29 mouse cellular contexts compared by ENCODE assay signal in the genomic region with DNA sequence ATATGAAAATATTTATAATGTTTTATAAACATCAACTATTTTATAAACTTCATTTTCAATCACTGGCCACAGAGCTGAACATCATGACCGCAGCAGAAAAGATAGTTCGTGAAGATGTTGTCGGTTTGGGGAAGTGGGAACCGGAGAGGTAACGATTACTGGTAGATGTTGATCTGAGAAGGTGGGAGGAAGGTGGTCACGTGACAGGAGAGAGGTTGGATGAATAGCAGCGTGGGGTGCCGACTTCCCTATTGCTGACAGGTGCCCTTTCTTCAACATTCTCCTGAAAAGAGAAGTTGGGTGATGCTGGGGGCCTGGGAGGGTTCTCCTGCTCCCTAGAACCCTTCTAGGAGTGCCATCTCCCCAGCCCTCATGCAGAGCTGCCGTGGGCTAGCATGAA. TPM values are rescaled to one million over a fixed set of nuclear protein-coding genes. Genes with fewer than 3 reads are reported as not detected.
DNase-seq lines count a peak whose midpoint lies in the region; ATAC-seq and TF ChIP-seq lines count a peak whose summit lies in the region.
"Had no signal": no experiment of that assay in that cellular context is flagged by ENCODE, and none has a peak within 500 bp of the region (broad histone marks: within the 10 kb centered on the region; RNA-seq: fewer than 3 reads in every experiment).

No protein-coding gene starts in this region.

- no peaks in the 10 kb centered on the region for H3K79me2 ChIP-seq in C2C12 (ENCODE audit: control insufficient read depth, insufficient read depth)

- H3K4me3 ChIP-seq in gastrocnemius, adult 2 months, result no peak overlapping the region
- H3K4me3 ChIP-seq in C2C12 (ENCODE audit: insufficient read depth, poor library complexity, severe bottlenecking), result no peak overlapping the region
- H3K4me3 ChIP-seq in spleen, adult 2 months (ENCODE audit: extremely low read depth, insufficient read depth, insufficient read length), result no peak overlapping the region
- no peak overlapping the region for H3K4me3 ChIP-seq in forebrain, embryonic 11.5 days (ENCODE audit: low read depth, low read length)
- H3K4me3 ChIP-seq: embryonic facial prominence, embryonic 10.5 days; embryonic facial prominence, embryonic 15.5 days; forebrain, embryonic 13.5 days; heart, adult 2 months; heart, embryonic 13.5 days; hindbrain, embryonic 10.5 days; hindbrain, embryonic 15.5 days; limb, embryonic 12.5 days had no signal

- TF ChIP-seq CTCF in gastrocnemius, adult 2 months (IDR thresholded peaks at IDR 0.05), result no peak
- TF ChIP-seq CTCF in C2C12 (IDR thresholded peaks at IDR 0.05; ENCODE audit: control insufficient read depth, insufficient read depth, insufficient read length), result no peak
- TF ChIP-seq CTCF in spleen, adult 2 months (IDR thresholded peaks at IDR 0.05; ENCODE audit: extremely low read depth, insufficient read depth, insufficient read length, insufficient replicate concordance), result no peak

- no peaks in the 10 kb centered on the region for H3K9me3 ChIP-seq in forebrain, embryonic 11.5 days (ENCODE audit: control insufficient read depth, low read length)
- H3K9me3 ChIP-seq: embryonic facial prominence, embryonic 10.5 days; embryonic facial prominence, embryonic 15.5 days; hindbrain, embryonic 10.5 days; hindbrain, embryonic 15.5 days had no signal

- peak; percentile 78 for ATAC-seq in granulocyte monocyte progenitor cell, adult 5-6 weeks (replicated peaks; ENCODE audit: poor library complexity, severe bottlenecking)
- ATAC-seq in forebrain, embryonic 11.5 days (replicated peaks; ENCODE audit: low FRiP score), result no peak
- ATAC-seq: CD4-positive, CD25-positive, alpha-beta regulatory T cell, adult 4 months; forebrain, embryonic 13.5 days; inflammation-experienced regulatory T-cells, adult 6 months had no signal

- no peaks in the 10 kb centered on the region for H3K79me3 ChIP-seq in C2C12 (ENCODE audit: low read depth)

- no peak overlapping the region for H3K4me2 ChIP-seq in forebrain, embryonic 11.5 days (ENCODE audit: low read depth, low read length, severe bottlenecking)
- H3K4me2 ChIP-seq: embryonic facial prominence, embryonic 15.5 days; forebrain, embryonic 13.5 days; heart, embryonic 13.5 days; hindbrain, embryonic 15.5 days; limb, embryonic 12.5 days had no signal

- WGBS in spleen, adult 2 months, result 16% methylated on average over 9 of the region's 9 CpGs
- WGBS in forebrain, embryonic 11.5 days, result 87% methylated on average over 9 of the region's 9 CpGs

- H3K27me3 ChIP-seq in C2C12 (ENCODE audit: control insufficient read depth, insufficient read depth, insufficient read length), result no peaks in the 10 kb centered on the region
- H3K27me3 ChIP-seq in spleen, adult 2 months (ENCODE audit: control insufficient read depth, insufficient read depth, low read length), result no peaks in the 10 kb centered on the region
- no peaks in the 10 kb centered on the region for H3K27me3 ChIP-seq in forebrain, embryonic 11.5 days (ENCODE audit: control insufficient read depth, insufficient read depth, low read length)
- H3K27me3 ChIP-seq: embryonic facial prominence, embryonic 15.5 days; forebrain, embryonic 13.5 days; heart, embryonic 13.5 days; hindbrain, embryonic 15.5 days; limb, embryonic 12.5 days had no signal

- no peak overlapping the region for H3K9ac ChIP-seq in forebrain, embryonic 11.5 days (ENCODE audit: low read length)
- H3K9ac ChIP-seq: embryonic facial prominence, embryonic 15.5 days; forebrain, embryonic 13.5 days; heart, embryonic 13.5 days; hindbrain, embryonic 15.5 days; limb, embryonic 12.5 days had no signal

- intact Hi-C loops in gastrocnemius, adult 2 months (cut with DNase I), result no loop called here
- intact Hi-C loops in gastrocnemius, postnatal 14 days (cut with DNase I; ENCODE audit: low total_unique reads), result no loop called here

- no peaks in the 10 kb centered on the region for H3K36me3 ChIP-seq in C2C12 (ENCODE audit: control insufficient read depth, insufficient read depth)
- no peaks in the 10 kb centered on the region for H3K36me3 ChIP-seq in spleen, adult 2 months (ENCODE audit: control insufficient read depth, insufficient read depth, low read length)
- H3K36me3 ChIP-seq in forebrain, embryonic 11.5 days (ENCODE audit: control insufficient read depth, insufficient read depth, low read length), result no peaks in the 10 kb centered on the region
- H3K36me3 ChIP-seq: embryonic facial prominence, embryonic 10.5 days; embryonic facial prominence, embryonic 15.5 days; heart, embryonic 13.5 days; hindbrain, embryonic 10.5 days; hindbrain, embryonic 15.5 days; limb, embryonic 12.5 days had no signal

- no peak overlapping the region for H3ac ChIP-seq in C2C12 (ENCODE audit: control insufficient read depth, insufficient read length, low read depth)

- TF ChIP-seq POLR2A in spleen, adult 2 months (IDR thresholded peaks at IDR 0.05; ENCODE audit: low read depth, low read length), result no peak

- DNase-seq in gastrocnemius, adult 2 months, result peak; percentile 9
- DNase-seq in gastrocnemius, postnatal 14 days, result no peak
- peak; percentile 38 to 41 for DNase-seq in spleen, adult 2 months (ENCODE audit: low read depth in 1 of 2, low spot score in 2 of 2)
- DNase-seq in layer of hippocampus, postnatal 36 days, result no peak
- no peak for DNase-seq in forebrain, embryonic 11.5 days (ENCODE audit: low spot score)
- no peak for DNase-seq in adrenal gland, adult (ENCODE audit: inconsistent age in 2 of 2, low spot score in 1 of 2)
- DNase-seq: adrenal gland, postnatal 10 days; cerebellum, adult 9-11 months; gastrocnemius, postnatal 36 days; heart, adult 2 months; heart, postnatal 10 days; kidney, adult 11 months; kidney, postnatal 14 days; layer of hippocampus, adult 9-11 months; lung, postnatal 4 days; midbrain, embryonic 14.5 days; right cerebral cortex, adult 18-20 months; thymus, postnatal 25 days had no signal

- peaks cover 2% of the 10 kb centered on the region; the same call in 1 of the 2 replicates for H3K4me1 ChIP-seq in spleen, adult 2 months (ENCODE audit: control insufficient read depth, insufficient read depth, insufficient read length)
- no peaks in the 10 kb centered on the region for H3K4me1 ChIP-seq in forebrain, embryonic 11.5 days (replicated peaks; ENCODE audit: control insufficient read depth, insufficient read depth, low read length)
- H3K4me1 ChIP-seq: forebrain, embryonic 13.5 days; hindbrain, embryonic 10.5 days; hindbrain, embryonic 15.5 days; limb, embryonic 12.5 days had no signal

- H3K27ac ChIP-seq in gastrocnemius, adult 2 months, result no peak overlapping the region
- no peak overlapping the region for H3K27ac ChIP-seq in spleen, adult 2 months (ENCODE audit: insufficient read depth, low read length)
- H3K27ac ChIP-seq in forebrain, embryonic 11.5 days (ENCODE audit: low read depth, low read length), result no peak overlapping the region
- H3K27ac ChIP-seq: embryonic facial prominence, embryonic 10.5 days; embryonic facial prominence, embryonic 15.5 days; forebrain, embryonic 13.5 days; heart, adult 2 months; heart, embryonic 13.5 days; hindbrain, embryonic 10.5 days; hindbrain, embryonic 15.5 days; limb, embryonic 12.5 days had no signal

TF ChIP-seq in C2C12, 6 proteins besides CTCF, POLR2A, EP300 and RAD21:
- TF ChIP-seq MYOD1 (IDR thresholded peaks at IDR 0.05; ENCODE audit: control insufficient read depth, insufficient read length, low read depth) (no peak), MAX (IDR thresholded peaks at IDR 0.05) (no peak), USF1 (IDR thresholded peaks at IDR 0.05; ENCODE audit: low read depth) (peak; percentile 17), CEBPB (IDR thresholded peaks at IDR 0.05; ENCODE audit: low read depth) (no peak), MYOG (IDR thresholded peaks at IDR 0.05; ENCODE audit: control insufficient read depth, extremely low read depth, insufficient read length) (no peak), FOSL1 (IDR thresholded peaks at IDR 0.05; ENCODE audit: insufficient read depth, low read length, poor library complexity, severe bottlenecking) (no peak)

RNA-seq across cellular contexts. Expression of gene Map3k14, which starts 37.3 kb away (rescaled TPM):
- total RNA-seq in gastrocnemius, adult 2 months (2021), result 1 to 10 TPM; 4.1 to 4.2 TPM
- 1 to 10 TPM; 2.2 to 2.3 TPM for total RNA-seq in gastrocnemius, postnatal 14 days (2021)
- polyA plus RNA-seq in C2C12 (2012; fragmentation: generic; extraction: Trizol), result 9.7 TPM
- total RNA-seq in granulocyte monocyte progenitor cell, adult 5-6 weeks (2014; fragmentation: Nextera tagmentation), result 10.9 and 16.7 TPM in 2 replicates
- total RNA-seq in granulocyte monocyte progenitor cell, adult 5-6 weeks (2017), result 5.2 and 9.6 TPM in 2 replicates
- polyA plus RNA-seq in spleen, adult 2 months (2012; rRNA removed), result 49.6 and 57.7 TPM in 2 replicates
- 1 to 10 TPM; 3.2 to 4.3 TPM for total RNA-seq in layer of hippocampus, postnatal 36 days (2021)
- polyA plus RNA-seq in forebrain, embryonic 11.5 days (2014; fragmentation: Nextera tagmentation; extraction: Ambion mirVana), result 3.8 and 4.6 TPM in 2 replicates

RNA-seq across cellular contexts. Expression of gene Arhgap27, which starts 59.0 kb away (rescaled TPM):
- total RNA-seq in gastrocnemius, adult 2 months (2021), result 1 to 10 TPM; 6.0 to 8.8 TPM
- total RNA-seq in gastrocnemius, postnatal 14 days (2021), result 10 to 100 TPM in 1 of 2 experiments, 1 to 10 TPM in 1; 7.5 to 13.5 TPM
- polyA plus RNA-seq in C2C12 (2012; fragmentation: generic; extraction: Trizol), result 0.19 TPM
- total RNA-seq in granulocyte monocyte progenitor cell, adult 5-6 weeks (2014; fragmentation: Nextera tagmentation), result 21.3 and 29.3 TPM in 2 replicates
- 11.0 and 19.0 TPM in 2 replicates for total RNA-seq in granulocyte monocyte progenitor cell, adult 5-6 weeks (2017)
- 90.0 and 101 TPM in 2 replicates for polyA plus RNA-seq in spleen, adult 2 months (2012; rRNA removed)
- total RNA-seq in layer of hippocampus, postnatal 36 days (2021), result 1 to 10 TPM; 7.9 to 9.6 TPM
- 3.2 TPM in 2 replicates for polyA plus RNA-seq in forebrain, embryonic 11.5 days (2014; fragmentation: Nextera tagmentation; extraction: Ambion mirVana)

Comparison
In these comparisons a context has a peak if more than half of its experiments do, and no peak if none do; other contexts are left out.
1. DNase-seq: peak in gastrocnemius, adult 2 months (single experiment) and spleen, adult 2 months (2 of 2); none in gastrocnemius, postnatal 14 days (single experiment), layer of hippocampus, postnatal 36 days (0 of 2), forebrain, embryonic 11.5 days (single experiment) and adrenal gland, adult (0 of 2).